Mouse (Mus musculus) gastrocnemius, adult 8-10 months (tissue): ENCODE results near the gene Oit1. TPM values are rescaled to one million over a fixed set of nuclear protein-coding genes. Genes with fewer than 3 reads are reported as not detected.
A peak's percentile ranks its signal among the peaks of the same experiment; 100 is the strongest.

Source experiments
- DNase-seq, 2 experiments: peaks; one replicate each; pipeline ENCODE4 v3.0.0; 2022; ENCODE audit warnings: low spot score in 2 of 2
- total RNA-seq, 4 experiments: library from RNA; stranded (reverse); gene quantifications; 2 replicates each; pipeline ENCODE4 v1.2.4; 2022

The Oit1 gene
- total RNA-seq, 4 experiments from 2014 or later: not detected

- DNase-seq: peak in 1 of 2 experiments; percentile 48
These were observed 42.6 kb downstream of the Oit1 start for GRCm38 (mm10) chr14:8335947-8336346.

- no peak for DNase-seq
These were observed 44.0 kb downstream of the Oit1 start for GRCm38 (mm10) chr14:8334511-8334910.

GRCm38 (mm10) chr14:8332314-8333252 lies 46.0 kb downstream of the Oit1 start:
- no peak for DNase-seq

DNA sequence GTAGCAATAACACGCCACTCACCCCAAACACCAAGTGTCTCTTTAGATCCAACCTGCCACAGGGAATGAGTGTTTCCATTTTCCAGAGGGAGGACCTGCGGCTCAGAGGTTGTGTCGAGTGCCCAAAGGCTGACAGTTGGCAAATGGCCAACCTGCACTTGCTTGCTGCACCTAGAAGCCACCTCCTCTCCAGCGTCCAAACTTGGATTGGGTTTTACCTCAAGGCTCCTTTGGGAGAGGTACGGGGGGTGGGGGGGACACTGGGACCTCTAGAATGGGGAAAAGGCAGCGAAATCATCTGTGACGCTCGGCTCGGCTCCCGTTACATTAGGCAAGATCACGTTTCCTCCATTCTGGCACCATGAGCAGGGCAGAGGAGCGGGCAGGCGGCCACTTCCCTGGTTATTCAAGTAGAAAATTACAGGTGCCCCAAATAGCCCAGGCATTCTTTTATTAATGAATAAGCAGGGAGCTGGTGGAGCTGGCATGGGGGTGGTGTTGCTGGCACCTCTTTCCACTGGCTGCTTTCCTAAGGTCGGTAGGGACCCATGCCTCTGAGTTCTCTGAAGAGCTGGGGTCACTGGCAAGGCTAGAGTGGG lies 47.1 kb downstream of the Oit1 start:
- peak; percentile 14 to 50 for DNase-seq

GRCm38 (mm10) chr14:8330390-8330789 lies 48.2 kb downstream of the Oit1 start:
- DNase-seq: no peak

- DNase-seq: no peak
These were observed 49.0 kb downstream of the Oit1 start for GRCm38 (mm10) chr14:8329552-8329951.

GRCm38 (mm10) chr14:8327371-8327770 lies 51.2 kb downstream of the Oit1 start:
- no peak for DNase-seq

DNA sequence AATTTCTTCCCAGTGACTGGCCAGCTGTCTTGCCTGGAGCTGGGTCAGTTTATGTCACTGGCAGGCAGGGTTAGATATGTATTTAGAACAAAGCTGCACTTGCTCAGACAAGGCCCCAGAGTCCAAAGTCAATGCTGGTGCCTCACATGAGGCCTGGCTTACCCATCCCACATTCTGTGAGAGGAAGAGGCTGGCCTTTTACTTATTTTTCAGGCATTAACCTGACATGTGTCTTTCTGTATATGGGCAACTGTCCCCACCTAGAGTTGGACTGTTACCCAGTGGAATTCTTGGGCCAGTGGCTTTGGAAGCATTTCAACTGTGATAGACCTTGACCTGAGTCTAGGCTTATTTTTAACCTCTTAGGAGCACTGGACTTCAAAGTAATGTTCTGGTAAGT lies 51.6 kb downstream of the Oit1 start:
- DNase-seq: no peak

GRCm38 (mm10) chr14:8325746-8326145 lies 52.8 kb downstream of the Oit1 start:
- no peak for DNase-seq

DNA sequence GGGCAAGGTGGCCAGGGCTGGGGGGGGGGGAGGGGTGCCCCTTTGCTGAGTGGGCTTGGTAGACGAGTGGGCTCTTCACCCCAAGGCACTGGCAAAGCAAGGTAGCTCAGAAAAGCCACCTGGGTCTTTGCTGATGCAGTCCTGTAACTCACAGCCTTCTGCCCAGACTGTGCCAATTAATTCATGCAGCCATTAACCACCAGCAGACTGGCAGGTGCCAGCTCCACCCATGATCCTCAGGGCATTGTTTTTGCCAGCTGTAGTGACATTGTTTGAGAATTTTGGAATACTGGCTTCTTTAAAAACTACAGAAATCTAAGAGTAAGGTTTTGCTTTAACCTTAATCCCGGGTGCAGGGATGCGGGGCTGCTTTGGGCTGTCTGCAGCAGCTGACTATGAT lies 58.0 kb downstream of the Oit1 start:
- DNase-seq: no peak

- no peak for DNase-seq
These were observed 61.1 kb downstream of the Oit1 start, which contains the start of gene Fam107a for GRCm38 (mm10) chr14:8317194-8318097. Fam107a (minus strand) TSS chr14:8318023.

DNA sequence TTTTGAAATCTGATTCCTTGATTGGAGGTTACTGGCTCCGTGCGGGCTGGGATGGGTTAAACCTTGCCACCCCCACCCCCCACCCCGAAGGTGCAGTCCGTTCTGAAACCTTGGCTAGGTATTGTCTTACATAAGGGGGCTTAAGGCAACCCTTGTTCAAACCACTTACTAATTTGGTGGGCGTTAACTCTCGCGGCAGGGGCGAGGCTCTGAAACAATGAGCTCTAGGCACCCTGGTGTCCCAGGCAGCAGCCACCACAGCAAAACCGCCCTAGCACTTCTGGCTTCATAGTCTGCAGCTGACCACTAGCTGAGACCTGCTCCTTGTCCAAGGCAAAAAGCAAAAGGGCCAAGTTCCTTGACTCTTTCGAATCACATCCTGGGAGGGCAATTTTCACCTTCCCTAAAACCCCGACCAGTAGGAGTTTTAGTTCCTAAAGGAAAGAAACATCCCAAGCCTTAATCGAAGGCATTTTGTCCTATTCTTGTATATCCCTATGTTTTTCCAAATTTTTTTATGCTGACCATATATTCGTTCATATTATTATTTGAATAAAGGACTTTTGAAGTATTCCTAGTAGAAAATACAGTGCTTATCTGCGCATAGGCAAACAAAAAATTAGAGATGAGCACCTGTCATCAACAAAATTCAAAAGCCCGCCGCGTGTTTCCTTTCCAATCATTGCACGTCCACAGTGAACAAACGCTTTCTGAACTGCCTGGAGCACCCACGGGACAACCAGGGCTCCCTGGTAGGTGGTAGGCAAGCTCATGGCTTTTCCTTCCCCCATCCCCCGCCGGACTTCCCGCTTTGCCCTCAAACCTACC lies 62.0 kb downstream of the Oit1 start:
- no peak for DNase-seq

DNA sequence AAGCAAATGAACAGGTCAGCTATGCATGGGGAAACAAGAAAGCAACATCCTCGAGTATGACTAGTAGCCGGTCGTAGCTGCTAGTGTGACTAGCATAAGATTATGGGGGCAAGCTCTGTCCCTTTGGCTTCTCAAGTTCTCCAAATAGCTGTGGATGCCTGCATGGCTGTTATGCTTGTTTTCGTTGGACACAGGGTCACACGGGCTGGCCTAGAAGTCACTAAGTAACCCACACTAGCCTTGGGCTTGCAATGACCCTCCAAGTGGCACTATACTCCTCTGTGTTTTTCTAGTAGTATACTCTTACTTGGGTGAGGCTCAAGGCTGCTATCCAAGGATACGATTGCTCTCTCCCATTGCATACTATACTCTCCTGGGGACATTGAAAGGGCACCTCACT lies 63.4 kb downstream of the Oit1 start:
- no peak for DNase-seq

GRCm38 (mm10) chr14:8314536-8314935 lies 64.0 kb downstream of the Oit1 start:
- DNase-seq: no peak

- no peak for DNase-seq
These were observed 64.7 kb downstream of the Oit1 start for GRCm38 (mm10) chr14:8313877-8314276.

- DNase-seq: no peak
These were observed 68.9 kb downstream of the Oit1 start for GRCm38 (mm10) chr14:8309621-8310141.

DNA sequence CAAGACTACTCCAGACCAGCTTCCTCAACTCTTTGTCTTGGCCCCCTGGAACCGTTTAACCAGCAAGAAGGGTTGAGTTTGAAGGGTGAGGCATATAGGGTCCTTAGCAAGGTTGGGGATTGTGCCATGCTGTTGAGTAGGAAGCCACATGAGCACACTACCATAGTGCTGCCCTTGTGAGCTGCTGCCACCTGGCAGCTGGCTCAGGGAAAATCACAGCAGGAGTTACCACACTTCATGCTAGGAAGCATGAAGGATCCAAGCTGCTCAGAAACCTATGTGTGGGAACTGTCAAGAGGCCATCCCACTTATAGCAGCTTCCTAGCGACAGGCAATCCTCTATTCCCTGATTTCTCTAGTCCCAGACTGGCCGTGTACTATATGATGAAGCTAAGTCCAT lies 69.9 kb downstream of the Oit1 start:
- no peak for DNase-seq

GRCm38 (mm10) chr14:8306884-8307283 lies 71.7 kb downstream of the Oit1 start:
- DNase-seq: no peak

GRCm38 (mm10) chr14:8305014-8305413 lies 73.5 kb downstream of the Oit1 start:
- no peak for DNase-seq

GRCm38 (mm10) chr14:8304082-8304481 lies 74.5 kb downstream of the Oit1 start:
- DNase-seq: no peak

DNA sequence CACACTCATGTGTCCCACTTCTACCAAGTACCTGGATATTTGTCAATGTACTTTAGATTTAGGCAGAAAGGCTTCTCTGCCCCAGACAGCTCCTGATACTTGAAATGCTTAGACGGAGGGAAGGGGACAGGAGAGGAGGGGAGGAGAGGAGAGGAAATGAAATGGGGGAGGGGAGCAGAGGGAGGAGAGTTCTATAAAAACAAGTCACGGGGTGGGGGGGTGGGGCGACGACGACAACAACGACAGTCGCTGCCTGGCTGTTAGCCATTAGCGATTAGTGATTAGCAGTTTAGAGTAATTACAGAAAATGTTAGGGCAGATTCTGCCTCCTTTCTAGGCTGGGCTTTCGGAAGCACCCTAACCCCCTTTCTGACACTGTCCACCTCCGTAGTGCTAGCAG lies 75.9 kb downstream of the Oit1 start:
- DNase-seq: no peak
